Mouse (Mus musculus): Measurements from ENCODE around the gene Dohh.

GRCm38 (mm10) chr10:81416581-81417226 is 32.5 kb downstream of the Dohh start:
- TF ChIP-seq HCFC1 (IDR thresholded peaks at IDR 0.05; ENCODE audit: low read depth, low read length) (no peak), MAFK (IDR thresholded peaks at IDR 0.05; ENCODE audit: insufficient replicate concordance, low read length) (no peak), ZKSCAN1 (IDR thresholded peaks at IDR 0.05; ENCODE audit: borderline replicate concordance, low read depth, low read length) (no peak), CTCF (conservative IDR thresholded peaks at IDR 0.05 in 1 of 2, IDR thresholded peaks at IDR 0.05 in 1 of 2; ENCODE audit: low read depth in 2 of 2, low read length in 2 of 2) (no peak)

Measured in CH12.LX (cell line).